In the genomic region with DNA sequence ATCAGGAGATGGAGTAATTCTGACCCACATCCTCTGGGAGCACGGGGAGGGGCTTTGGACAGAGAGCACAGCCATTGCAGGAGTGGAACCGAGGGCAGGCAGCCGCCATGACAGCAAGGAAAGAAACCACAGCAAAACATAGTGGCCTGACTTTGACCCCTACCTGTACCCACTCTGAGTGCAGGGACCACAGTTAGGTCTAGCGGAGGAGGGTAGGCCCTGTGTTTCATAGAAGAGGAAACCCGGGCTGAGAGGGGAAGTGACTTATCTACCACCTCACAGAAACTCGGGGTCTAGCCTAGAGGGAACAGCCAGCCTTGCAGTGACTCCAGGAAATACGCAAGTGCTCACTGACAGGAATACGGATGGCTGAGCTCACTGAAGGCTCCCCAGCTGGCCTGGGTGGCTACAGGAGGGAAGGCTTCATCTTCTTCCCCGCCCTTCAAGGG, we compare ENCODE assay signal across 8 mouse cellular contexts. TPM values are rescaled to one million over a fixed set of nuclear protein-coding genes. Genes with fewer than 3 reads are reported as not detected.
DNase-seq lines count a peak whose midpoint lies in the region.

No protein-coding gene starts in this region.

- peak overlapping the region; percentile 71 for H3K4me3 ChIP-seq in heart, embryonic 10.5 days

- H3K4me1 ChIP-seq in heart, embryonic 10.5 days: peaks cover 63% of the 10 kb centered on the region

- H3K36me3 ChIP-seq in heart, embryonic 10.5 days: no peaks in the 10 kb centered on the region

- H3K9me3 ChIP-seq in heart, embryonic 10.5 days: no peaks in the 10 kb centered on the region

- DNase-seq in 416B (ENCODE audit: low read depth): peak; percentile 95
- peak; percentile 78 for DNase-seq in adrenal gland, adult 2 months
- DNase-seq in heart, embryonic 10.5 days (ENCODE audit: low spot score): peak; percentile 76
- DNase-seq in kidney, adult 9 months: peak; percentile 64
- peak; percentile 58 for DNase-seq in lung, postnatal 14 days
- peak; percentile 56 to 61 for DNase-seq in spleen, postnatal 10 days (ENCODE audit: low spot score in 2 of 2)
- no peak for DNase-seq in ovary, postnatal 10 days (ENCODE audit: low spot score)
- no peak for DNase-seq in left cerebral cortex, adult 11 months (ENCODE audit: low spot score)

- H3K27ac ChIP-seq in heart, embryonic 10.5 days: peak overlapping the region; percentile 87

- no peaks in the 10 kb centered on the region for H3K27me3 ChIP-seq in heart, embryonic 10.5 days (ENCODE audit: insufficient read depth, poor library complexity, severe bottlenecking)

- 45% methylated on average over 9 of the region's 9 CpGs for WGBS in heart, embryonic 10.5 days

RNA-seq across cellular contexts. Expression of a gene that starts 1.0 kb away (rescaled TPM):
- total RNA-seq in adrenal gland, adult 2 months (2021): 10 to 100 TPM; 49.9 to 61.0 TPM
- polyA plus RNA-seq in adrenal gland, adult 2 months (2012; rRNA removed): 48.8 and 61.6 TPM in 2 replicates
- 12.8 and 14.2 TPM in 2 replicates for polyA plus RNA-seq in heart, embryonic 10.5 days (2016; fragmentation: Nextera tagmentation; extraction: Ambion mirVana)

RNA-seq across cellular contexts. Expression of a gene that starts 8.1 kb away (rescaled TPM):
- total RNA-seq in adrenal gland, adult 2 months (2021): under 1 TPM; 0.29 to 0.45 TPM
- 0.42 and 0.46 TPM in 2 replicates for polyA plus RNA-seq in adrenal gland, adult 2 months (2012; rRNA removed)
- polyA plus RNA-seq in heart, embryonic 10.5 days (2016; fragmentation: Nextera tagmentation; extraction: Ambion mirVana): 16.7 and 17.7 TPM in 2 replicates

RNA-seq across cellular contexts. Expression of a gene that starts 50.6 kb away (rescaled TPM):
- 10 to 100 TPM; 63.1 to 85.0 TPM for total RNA-seq in adrenal gland, adult 2 months (2021)
- polyA plus RNA-seq in adrenal gland, adult 2 months (2012; rRNA removed): 125 and 154 TPM in 2 replicates
- 117 and 179 TPM in 2 replicates for polyA plus RNA-seq in heart, embryonic 10.5 days (2016; fragmentation: Nextera tagmentation; extraction: Ambion mirVana)

RNA-seq across cellular contexts. Expression of a gene that starts 58.8 kb away (rescaled TPM):
- total RNA-seq in adrenal gland, adult 2 months (2021): 1 to 10 TPM in 1 of 2 experiments, under 1 TPM in 1; 0.32 to 3.3 TPM
- 0.45 and 0.98 TPM in 2 replicates for polyA plus RNA-seq in adrenal gland, adult 2 months (2012; rRNA removed)
- not detected in 2 replicates for polyA plus RNA-seq in heart, embryonic 10.5 days (2016; fragmentation: Nextera tagmentation; extraction: Ambion mirVana)

Comparison
In these comparisons a context has a peak if more than half of its experiments do, and no peak if none do; other contexts are left out.
1. DNase-seq: peak in 416B (single experiment), adrenal gland, adult 2 months (single experiment), heart, embryonic 10.5 days (single experiment), kidney, adult 9 months (single experiment), lung, postnatal 14 days (single experiment) and spleen, postnatal 10 days (2 of 2); none in ovary, postnatal 10 days (single experiment) and left cerebral cortex, adult 11 months (single experiment).
2. RNA of a gene that starts 8.1 kb away (polyA plus RNA-seq): 16.7 to 17.7 TPM in heart, embryonic 10.5 days; 0.42 to 0.46 TPM in adrenal gland, adult 2 months; every median in the first group is over 10 times any median in the second.